Mouse (Mus musculus) spleen, adult 2 months (tissue): ENCODE measurements around the gene Ovgp1. TPM values are rescaled to one million over a fixed set of nuclear protein-coding genes. Genes with fewer than 3 reads are reported as not detected.

Experiments
- DNase-seq, 2 experiments: peaks; one replicate each; pipeline versions ENCODE4 v3.0.0 to v3.0.0-alpha.2; 2012 to 2021; ENCODE audit warnings: low spot score in 2 of 2, low read depth in 1 of 2
- H3K27ac ChIP-seq: fragments of 200-500 bp; 2 replicates; pipeline ENCODE4 v1.5.1; 2012; ENCODE audit warnings: low read length, inconsistent platforms; ENCODE audit not compliant: insufficient read depth
- H3K27me3 ChIP-seq: fragments of 200-500 bp; 2 replicates; pipeline ENCODE4 v1.6.1; 2012; ENCODE audit warnings: mild to moderate bottlenecking, moderate library complexity, low read length, inconsistent platforms; ENCODE audit not compliant: control insufficient read depth, insufficient read depth
- H3K36me3 ChIP-seq: fragments of 200-500 bp; 2 replicates; pipeline ENCODE4 v1.6.1; 2012; ENCODE audit warnings: mild to moderate bottlenecking, low read length, inconsistent platforms; ENCODE audit not compliant: control insufficient read depth, insufficient read depth
- H3K4me1 ChIP-seq: fragments of 200-500 bp; 2 replicates; pipeline ENCODE4 v1.6.1; 2011; ENCODE audit warnings: inconsistent platforms; ENCODE audit not compliant: control insufficient read depth, insufficient read depth, insufficient read length
- H3K4me3 ChIP-seq: fragments of 200-500 bp; 2 replicates; pipeline ENCODE4 v1.5.1; 2011; ENCODE audit warnings: mild to moderate bottlenecking, inconsistent platforms; ENCODE audit not compliant: insufficient read depth, insufficient read length; ENCODE audit errors: extremely low read depth
- CTCF ChIP-seq: fragments of 200-500 bp; IDR thresholded peaks from 2 replicates; pipeline ENCODE4 v1.5.1; 2011; ENCODE audit warnings: mild to moderate bottlenecking, inconsistent platforms; ENCODE audit not compliant: insufficient read depth, insufficient read length, insufficient replicate concordance; ENCODE audit errors: extremely low read depth
- POLR2A ChIP-seq: fragments of 200-500 bp; IDR thresholded peaks from 2 replicates; pipeline ENCODE4 v1.6.1; 2011; ENCODE audit warnings: low read depth, low read length, inconsistent platforms
- WGBS: fragments of 180-500 bp; shearing (Covaris S2); methylation state at CpG from one replicate; pipeline ENCODE4 v1.1.7; 2018; 5-methylcytosine and 5-hydroxymethylcytosine counted together
- polyA plus RNA-seq: library from polyadenylated mRNA; depleted of rRNA; stranded (reverse); fragments of >200 nt; gene quantifications from 2 replicates; pipeline ENCODE4 v1.2.3, GENCODE M21; 2012; rRNA removed

The Ovgp1 gene
- polyA plus RNA-seq, 1 experiment = 1.1 TPM

DNA sequence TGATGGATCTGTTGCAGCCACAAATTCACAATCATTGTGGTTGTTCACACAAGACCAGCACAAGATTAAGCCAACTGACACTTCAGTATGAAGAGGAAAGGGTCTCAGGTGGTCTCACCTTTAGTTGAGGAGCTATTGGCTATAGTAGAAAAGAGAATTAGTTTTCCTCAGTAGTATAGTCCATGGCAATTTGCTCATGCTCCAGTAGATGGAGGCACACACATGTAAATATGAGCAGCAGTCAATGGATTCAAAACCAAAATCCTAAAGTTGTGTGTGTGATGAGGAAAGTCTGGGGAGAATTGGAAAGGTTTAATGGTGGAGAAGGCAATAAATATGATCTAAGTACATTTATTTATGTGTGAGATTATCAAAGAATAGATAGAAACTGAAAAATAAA is 48.3 kb downstream of the Ovgp1 start:
- no peak for DNase-seq
- H3K36me3 ChIP-seq = no peaks in the 10 kb centered on the region; the same call in 1 of the 2 replicates
- TF ChIP-seq POLR2A (no peak), CTCF (no peak)
- H3K4me3 ChIP-seq = no peak overlapping the region
- no peak overlapping the region for H3K27ac ChIP-seq
- no peaks in the 10 kb centered on the region for H3K4me1 ChIP-seq
- H3K27me3 ChIP-seq = no peaks in the 10 kb centered on the region

GRCm38 (mm10) chr3:106024135-106024534 is 50.6 kb downstream of the Ovgp1 start:
- Histone ChIP-seq H3K36me3 (no peaks in the 10 kb centered on the region), H3K27ac (no peak overlapping the region), H3K4me1 (no peaks in the 10 kb centered on the region), H3K4me3 (no peak overlapping the region), H3K27me3 (no peaks in the 10 kb centered on the region)
- no peak for DNase-seq
- no peak for TF ChIP-seq POLR2A
- no peak for TF ChIP-seq CTCF
- WGBS = 90% methylated on average over 2 of the region's 2 CpGs

DNA sequence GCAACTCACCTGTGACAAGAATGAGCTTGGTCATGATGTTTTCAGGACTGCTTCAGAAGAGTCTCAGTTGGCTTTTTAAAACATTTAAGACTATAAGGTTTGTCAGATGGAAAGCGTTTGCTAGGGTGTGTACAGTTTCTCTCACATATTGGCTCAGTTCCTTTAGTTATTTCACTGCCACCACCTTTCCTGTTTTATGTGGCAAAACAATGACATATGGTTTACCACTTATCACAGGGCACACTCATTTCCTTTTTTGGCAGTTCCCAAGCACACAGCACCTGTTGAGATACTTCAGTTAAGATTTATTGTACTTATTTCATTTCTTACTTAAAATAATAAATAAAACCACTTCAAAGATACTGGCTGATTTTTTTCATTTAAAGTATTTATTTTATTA is 59.3 kb downstream of the Ovgp1 start, which contains the start of gene Chil5:
TSS of gene Chil5 (minus strand) at position 34 of the 400 bp plus-strand sequence.
- Histone ChIP-seq H3K4me1 (no peaks in the 10 kb centered on the region), H3K4me3 (no peak within 1 kb of the TSS), H3K27ac (no peak within 1 kb of the TSS; the same call in 1 of the 2 replicates), H3K27me3 (no peaks in the 10 kb centered on the region), H3K36me3 (no peaks in the 10 kb centered on the region)
- peak in 1 of 2 experiments; percentile 32 for DNase-seq
- TF ChIP-seq CTCF (no peak), POLR2A (no peak)
- WGBS = 29% methylated on average over 1 of the region's 1 CpGs

Other genes starting within 250 kb of the Ovgp1 start
- 6.5 and 8.0 TPM in 2 replicates for gene Rap1a, start 172.4 kb upstream of the Ovgp1 start, polyA plus RNA-seq
- gene Adora3, start 102.9 kb upstream of the Ovgp1 start, polyA plus RNA-seq = 0.32 and 0.63 TPM in 2 replicates
- gene Tmigd3, start 102.8 kb upstream of the Ovgp1 start, polyA plus RNA-seq = 0.85 and 1.1 TPM in 2 replicates
- 17.9 and 18.8 TPM in 2 replicates for gene I830077J02Rik, start 41.0 kb upstream of the Ovgp1 start, polyA plus RNA-seq
- 25.7 and 36.5 TPM in 2 replicates for gene Wdr77, start 14.3 kb upstream of the Ovgp1 start, polyA plus RNA-seq
- gene Atp5f1, start 13.6 kb upstream of the Ovgp1 start, polyA plus RNA-seq = 48.1 and 56.9 TPM in 2 replicates
- gene Pifo, start 40.9 kb downstream of the Ovgp1 start, polyA plus RNA-seq = 0.11 and 0.37 TPM in 2 replicates
- 0.25 and 0.34 TPM in 2 replicates for gene Chil5, start 59.1 kb downstream of the Ovgp1 start, polyA plus RNA-seq
- gene Chia1, start 139.5 kb downstream of the Ovgp1 start, polyA plus RNA-seq = 0.12 TPM in 1 of 2 replicates, not detected in the other
- gene Chil3, start 193.9 kb downstream of the Ovgp1 start, polyA plus RNA-seq = 8.0 and 8.9 TPM in 2 replicates
- not detected in 2 replicates for gene Chil4, start 245.8 kb downstream of the Ovgp1 start, polyA plus RNA-seq